Mouse (Mus musculus) gastrocnemius, postnatal 10 days (tissue): ENCODE results near the gene Unc45b. TPM values are rescaled to one million over a fixed set of nuclear protein-coding genes. Genes with fewer than 3 reads are reported as not detected.

ENCODE experiments used
- microRNA-seq, 2 experiments: library from miRNA; unstranded; fragments of <30 nt; microRNA quantifications; one replicate each; pipeline ENCODE4 v1.2.0; 2021
- total RNA-seq, 2 experiments: library from RNA; stranded (reverse); gene quantifications; 2 replicates each; pipeline ENCODE4 v1.2.3; 2021

Unc45b gene
- total RNA-seq, 2 experiments from 2014 or later, result 101 to 115 TPM

Small RNA genes lying within 50 kb of the gene (microRNA-seq; reads per million reads assigned to microRNA genes)
- gene Mir7679, result 0 reads per million in 2 experiments

Other genes with a start within 250 kb of the Unc45b start
- under 1 TPM; 0.18 to 0.33 TPM for gene Cct6b, start 146.2 kb upstream of the Unc45b start, total RNA-seq
- gene Zfp830, start 146.2 kb upstream of the Unc45b start, total RNA-seq, result 10 to 100 TPM; 13.7 to 15.2 TPM
- gene Lig3, start 129.4 kb upstream of the Unc45b start, total RNA-seq, result 10 to 100 TPM; 16.5 to 18.5 TPM
- 1 to 10 TPM; 5.5 to 7.6 TPM for gene Rffl, start 39.3 kb upstream of the Unc45b start, total RNA-seq
- 1 to 10 TPM; 5.4 to 8.0 TPM for gene Rad51d, start 19.9 kb upstream of the Unc45b start, total RNA-seq
- gene Fndc8, start 18.4 kb upstream of the Unc45b start, total RNA-seq, result not detected
- gene Nle1, start 2.1 kb upstream of the Unc45b start, total RNA-seq, result 10 to 100 TPM; 11.1 to 18.7 TPM
- 10 to 100 TPM; 29.9 to 35.5 TPM for gene Slfn5, start 40.8 kb downstream of the Unc45b start, total RNA-seq
- gene Slfn9, start 81.3 kb downstream of the Unc45b start, total RNA-seq, result 1 to 10 TPM; 2.9 to 4.0 TPM
- under 1 TPM; 0.12 to 0.52 TPM for gene Slfn8, start 110.3 kb downstream of the Unc45b start, total RNA-seq
- gene Slfn2, start 154.6 kb downstream of the Unc45b start, total RNA-seq, result 1 to 10 TPM; 1.3 to 2.3 TPM
- gene Slfn1, start 206.3 kb downstream of the Unc45b start, total RNA-seq, result under 1 TPM in 1 of 2 experiments, not detected in 1; 0.18 TPM